Mouse (Mus musculus): ENCODE measurements at regions not wholly inside any gene's neighbourhood (a gene's known extent, or its start where the extent isn't known, plus 50 kb on each side); places are given as distances from the start of the nearest gene placed in this dataset.

- no peak for DNase-seq (ENCODE audit: low read depth, low spot score)
Measured at GRCm38 (mm10) chr6:126362331-126362730, 172.9 kb downstream of the Kcna5 start.

- DNase-seq (ENCODE audit: low read depth, low spot score) = no peak
Measured at GRCm38 (mm10) chr6:126353346-126353745, 181.9 kb downstream of the Kcna5 start.

DNA sequence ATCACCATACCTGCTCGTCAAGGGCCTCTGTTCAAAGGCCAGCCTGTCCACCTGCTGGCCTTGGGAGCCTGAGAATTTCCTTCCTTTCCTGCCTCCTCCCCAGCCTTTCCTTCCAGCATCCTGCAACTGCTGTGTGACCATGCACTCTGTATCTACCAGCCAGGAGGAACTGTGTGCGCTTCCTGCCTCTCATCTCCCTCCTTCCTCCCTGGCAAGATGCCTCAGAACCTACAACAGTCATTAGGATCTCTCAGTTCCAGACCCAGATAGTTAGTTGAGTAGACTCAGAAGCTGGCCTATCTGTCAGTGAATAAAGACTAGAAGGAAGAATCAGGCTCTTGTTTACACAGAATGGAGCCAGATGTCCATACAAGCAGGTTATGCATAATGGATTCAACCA, 183.8 kb upstream of the Ntf3 start:
- no peak for DNase-seq (ENCODE audit: low read depth, low spot score)

- no peak for DNase-seq (ENCODE audit: low read depth, low spot score)
Measured at GRCm38 (mm10) chr6:126349905-126350304, 183.2 kb upstream of the Ntf3 start.

DNA sequence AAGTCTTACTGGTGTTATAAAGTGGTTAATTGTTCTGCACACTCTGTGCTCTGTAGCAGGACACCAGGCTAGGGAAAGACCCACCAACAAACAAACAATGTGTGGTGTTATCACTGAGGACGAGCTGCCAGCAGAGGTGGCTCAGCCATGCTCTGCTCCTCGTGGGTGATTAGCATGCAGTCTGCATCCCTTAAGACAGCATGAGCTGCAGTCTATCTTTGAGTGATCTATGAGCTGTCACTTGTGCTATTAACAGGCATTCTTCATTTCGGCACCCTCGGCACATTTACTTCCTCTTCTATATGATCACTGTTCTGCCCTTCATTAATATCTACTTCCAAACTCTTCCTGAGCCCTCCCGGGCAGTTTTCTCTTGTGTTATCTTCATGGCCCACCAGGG, 178.5 kb upstream of the Ntf3 start:
- no peak for DNase-seq (ENCODE audit: low read depth, low spot score)

DNA sequence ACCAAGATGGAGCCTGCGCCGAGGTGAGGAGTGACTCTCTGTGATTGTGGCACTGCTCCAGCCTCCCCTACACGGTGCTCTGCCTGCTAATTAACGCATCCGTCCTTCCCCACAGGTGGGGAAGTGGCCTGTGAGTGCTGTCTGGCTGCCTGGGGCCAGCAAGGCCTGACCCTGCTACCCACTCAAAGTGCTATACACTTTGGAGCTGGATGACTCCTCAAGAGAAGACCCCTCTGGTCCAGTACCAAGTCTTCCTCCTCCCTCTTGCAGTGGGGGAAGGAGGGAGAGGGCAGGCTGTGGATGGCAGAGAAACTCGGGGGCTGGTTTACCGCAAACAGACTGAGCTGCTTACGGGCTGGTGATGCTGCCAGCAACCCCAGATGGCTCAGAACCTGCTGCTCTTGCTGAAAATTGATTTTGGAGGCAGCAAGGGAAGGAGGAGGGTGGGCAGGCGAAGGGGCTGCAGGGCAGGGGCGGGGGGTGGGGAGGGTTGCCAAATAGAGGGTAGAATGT, 173.4 kb upstream of the Ntf3 start:
- no peak for DNase-seq (ENCODE audit: low read depth, low spot score)

- no peak for DNase-seq (ENCODE audit: low read depth, low spot score)
Measured at GRCm38 (mm10) chr6:126337711-126338110, 171.0 kb upstream of the Ntf3 start.

DNA sequence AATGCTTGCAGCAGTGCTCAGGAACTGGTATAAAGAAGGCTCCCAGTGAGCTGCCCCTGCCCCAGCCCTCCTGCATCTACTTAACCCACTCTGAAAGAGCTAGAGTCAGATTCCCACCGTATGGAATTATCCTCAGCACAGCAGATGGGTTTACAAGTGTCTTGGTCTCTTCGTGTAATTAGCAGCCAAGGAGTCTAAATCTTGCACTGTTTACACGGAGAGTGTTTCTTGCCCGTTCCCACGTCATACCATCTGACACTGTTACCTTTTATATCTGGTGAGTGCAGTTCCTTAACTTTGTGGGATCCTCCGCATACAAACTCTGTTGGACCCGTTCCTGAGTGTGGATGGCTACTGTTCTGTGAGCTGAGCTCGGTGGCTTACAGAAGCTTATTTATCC, 167.5 kb upstream of the Ntf3 start:
- DNase-seq (ENCODE audit: low read depth, low spot score) = no peak

DNA sequence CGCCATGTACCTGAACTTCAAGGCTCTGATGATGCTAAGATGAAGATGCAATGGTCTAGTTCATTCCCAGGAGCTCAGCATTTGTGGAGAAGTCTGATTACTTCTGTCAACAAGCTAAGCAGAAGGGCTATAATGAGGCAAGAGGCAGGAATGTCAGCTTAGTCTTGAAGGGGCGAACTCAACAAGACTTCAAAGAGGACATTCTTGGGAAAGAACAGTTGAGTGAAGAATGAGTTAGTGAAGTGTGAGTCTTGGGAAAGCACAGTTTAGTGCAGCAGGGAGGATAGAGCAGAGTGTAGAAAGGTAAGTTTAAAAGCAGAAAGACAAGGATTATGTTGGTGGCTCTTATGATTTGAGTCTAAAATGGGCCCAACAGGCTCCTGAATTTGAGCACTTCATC, 160.5 kb upstream of the Ntf3 start:
- DNase-seq (ENCODE audit: low read depth, low spot score) = no peak

DNA sequence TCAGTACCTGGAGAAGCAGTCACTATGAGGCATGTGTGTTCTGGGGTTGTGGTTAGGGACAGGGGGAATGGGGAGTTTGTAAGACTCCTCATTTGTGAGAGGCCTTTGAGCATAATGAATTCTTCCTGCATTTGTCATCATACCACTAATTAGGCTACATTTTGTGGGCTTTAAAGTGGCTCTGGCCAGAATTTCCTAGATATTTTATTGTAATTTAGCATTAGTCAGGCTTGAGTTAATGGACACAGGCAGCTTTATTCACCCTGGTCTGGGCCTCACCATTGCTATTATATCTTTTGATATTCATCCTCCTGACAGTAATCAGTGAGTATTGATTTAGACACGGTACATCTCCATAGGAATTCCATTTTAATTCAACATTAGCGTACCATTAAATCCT, 151.8 kb upstream of the Ntf3 start:
- no peak for DNase-seq (ENCODE audit: low read depth, low spot score)

DNA sequence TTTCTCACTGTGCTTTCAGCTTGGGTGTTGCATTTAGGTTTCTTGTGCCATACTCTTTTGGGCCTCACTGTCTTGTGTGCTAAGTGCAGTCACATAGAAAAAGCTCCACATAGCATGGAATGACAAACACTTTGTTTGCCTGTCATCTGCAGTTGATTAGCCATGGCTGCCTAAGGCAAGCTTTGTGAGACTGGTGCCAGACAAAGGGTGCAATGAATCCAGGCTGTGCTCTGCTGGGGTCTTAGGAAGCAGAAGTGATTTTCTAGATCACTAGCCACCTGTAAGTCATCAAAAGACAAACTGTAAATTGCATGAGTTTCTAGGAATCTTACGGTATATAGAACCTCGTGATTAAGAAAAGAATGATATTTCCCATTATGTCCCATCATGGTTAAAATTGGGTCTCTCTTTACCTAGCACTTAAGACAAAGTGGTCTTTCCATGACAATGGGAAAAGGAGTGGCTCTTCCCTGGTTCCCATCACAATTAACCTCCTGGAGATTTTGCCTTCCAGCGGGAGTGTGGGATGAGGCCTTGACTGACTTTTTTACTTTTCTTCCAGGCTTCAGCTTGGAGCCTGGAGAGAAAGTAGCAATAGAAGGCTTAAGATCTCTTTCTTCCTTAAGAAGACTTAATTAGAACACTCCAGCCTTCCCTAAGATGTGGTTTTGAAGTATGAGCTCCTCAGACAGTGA, 144.2 kb upstream of the Ntf3 start:
- no peak for DNase-seq (ENCODE audit: low read depth, low spot score)

DNA sequence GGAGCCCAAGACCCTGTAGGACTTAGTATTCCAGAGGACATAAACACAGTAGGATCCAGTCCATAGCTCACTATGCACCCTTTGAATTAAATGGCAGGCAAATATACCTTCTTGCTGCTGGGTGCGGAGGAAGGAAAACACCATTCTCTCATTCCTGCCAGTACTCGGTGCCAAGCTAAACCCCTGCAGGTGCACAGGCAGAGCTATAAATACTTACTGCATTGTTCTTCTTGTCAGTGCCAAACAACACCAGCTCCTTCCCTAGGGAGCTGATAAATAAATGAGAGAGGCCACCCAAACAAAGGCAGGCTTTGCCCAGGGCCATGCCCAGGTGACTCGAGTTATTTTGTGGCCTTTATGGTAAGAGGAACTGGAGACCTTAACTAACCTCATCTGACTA, 136.4 kb upstream of the Ntf3 start:
- DNase-seq (ENCODE audit: low read depth, low spot score) = no peak

DNA sequence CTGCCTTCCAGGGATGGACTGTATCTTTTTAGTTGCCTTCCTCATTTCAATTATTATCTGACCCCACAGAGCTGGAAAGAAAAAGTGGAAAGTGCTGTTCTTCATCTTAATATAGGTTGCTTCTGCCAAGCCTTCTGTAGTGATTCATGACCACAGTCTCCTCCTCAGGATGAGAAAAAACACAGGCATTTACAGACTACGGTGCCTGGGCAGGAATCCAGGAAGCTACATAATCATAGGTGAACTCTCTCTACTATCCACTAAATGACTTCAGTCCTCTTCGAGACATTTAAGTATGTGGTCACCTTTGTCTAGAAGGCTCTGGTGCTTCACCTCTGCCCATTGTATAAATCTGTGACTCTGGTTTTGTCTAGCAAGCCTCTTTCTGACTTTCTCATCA, 124.9 kb upstream of the Ntf3 start:
- DNase-seq (ENCODE audit: low read depth, low spot score) = no peak

- no peak for DNase-seq (ENCODE audit: low read depth, low spot score)
Measured at GRCm38 (mm10) chr6:126287166-126287565, 120.5 kb upstream of the Ntf3 start.

DNA sequence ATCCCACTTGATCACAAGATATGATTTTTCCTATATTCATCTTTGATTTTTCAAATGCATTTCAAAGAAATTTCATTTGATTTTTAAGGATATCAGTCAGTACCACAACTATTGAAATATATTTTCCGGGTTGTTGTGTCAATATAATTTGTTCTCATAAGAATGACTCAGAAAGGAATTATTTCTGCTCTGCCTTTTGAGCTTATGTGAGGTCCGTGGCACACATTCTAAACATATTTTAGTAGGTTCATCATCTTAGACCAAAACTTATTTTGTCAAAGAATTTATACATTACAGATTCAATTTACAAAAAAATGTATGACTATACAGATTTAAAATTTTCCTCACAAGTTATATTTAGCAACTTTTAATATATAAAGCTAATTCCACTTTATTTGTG, 119.5 kb upstream of the Ntf3 start:
- DNase-seq (ENCODE audit: low read depth, low spot score) = no peak

- DNase-seq (ENCODE audit: low read depth, low spot score) = no peak
Measured at GRCm38 (mm10) chr6:126284409-126284808, 117.7 kb upstream of the Ntf3 start.

DNA sequence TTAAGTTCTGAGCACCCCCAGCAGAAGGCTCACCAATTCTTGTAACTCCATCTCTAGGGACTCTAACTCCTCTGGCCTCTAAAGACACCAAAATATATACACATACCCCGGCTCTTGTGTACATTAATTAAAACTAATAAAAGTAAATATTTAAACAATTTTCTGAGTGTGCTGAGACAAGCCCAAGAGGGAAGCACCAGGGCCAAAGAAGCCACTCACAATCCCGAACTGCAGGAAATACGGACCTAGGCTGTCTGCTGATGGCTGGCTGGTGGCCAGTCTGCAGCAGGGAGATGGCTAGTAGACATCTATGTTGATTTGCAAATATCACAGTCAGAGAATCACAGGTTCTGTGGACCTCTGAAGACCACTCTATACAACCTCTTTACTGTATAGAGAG, 113.6 kb upstream of the Ntf3 start:
- no peak for DNase-seq (ENCODE audit: low read depth, low spot score)

DNA sequence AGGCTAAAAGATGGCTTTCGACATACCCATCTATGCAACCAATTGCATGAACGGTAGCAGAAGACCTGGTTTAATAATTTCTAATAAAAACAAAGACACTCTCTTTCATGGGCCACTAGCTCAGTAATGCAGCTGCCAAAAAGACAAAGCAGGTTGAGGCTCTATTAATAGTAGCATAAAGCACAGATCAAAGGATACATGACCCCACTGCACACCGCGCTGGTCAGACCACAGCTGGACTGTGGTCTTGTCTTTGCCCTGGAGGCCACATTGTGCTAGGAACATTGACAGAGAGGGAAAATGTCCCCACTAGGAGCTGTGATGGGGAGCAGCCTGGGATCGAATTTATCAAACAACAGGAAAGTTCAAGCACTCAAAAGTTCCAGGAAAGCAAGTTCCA, 79.3 kb upstream of the Ntf3 start:
- no peak for DNase-seq (ENCODE audit: low read depth, low spot score)

DNA sequence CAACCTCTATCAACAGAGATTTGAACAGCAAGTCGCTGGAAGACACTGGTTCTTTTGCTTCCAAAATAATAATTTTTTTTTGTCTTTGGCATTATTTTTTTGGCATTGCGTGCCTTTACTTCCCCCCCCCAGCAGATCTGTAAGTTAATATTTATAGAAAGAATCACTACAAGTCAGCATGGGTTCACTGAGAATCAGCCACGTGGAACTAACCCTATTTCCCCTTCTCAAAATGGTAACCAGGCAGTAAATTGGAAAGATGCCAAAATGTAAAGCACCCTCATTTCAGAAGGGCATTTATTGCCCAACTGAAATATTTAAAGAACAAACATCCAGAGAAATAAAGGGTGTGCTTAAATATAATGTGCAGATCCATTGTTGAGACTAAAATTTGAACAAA, 78.7 kb upstream of the Ntf3 start:
- DNase-seq (ENCODE audit: low read depth, low spot score) = no peak

DNA sequence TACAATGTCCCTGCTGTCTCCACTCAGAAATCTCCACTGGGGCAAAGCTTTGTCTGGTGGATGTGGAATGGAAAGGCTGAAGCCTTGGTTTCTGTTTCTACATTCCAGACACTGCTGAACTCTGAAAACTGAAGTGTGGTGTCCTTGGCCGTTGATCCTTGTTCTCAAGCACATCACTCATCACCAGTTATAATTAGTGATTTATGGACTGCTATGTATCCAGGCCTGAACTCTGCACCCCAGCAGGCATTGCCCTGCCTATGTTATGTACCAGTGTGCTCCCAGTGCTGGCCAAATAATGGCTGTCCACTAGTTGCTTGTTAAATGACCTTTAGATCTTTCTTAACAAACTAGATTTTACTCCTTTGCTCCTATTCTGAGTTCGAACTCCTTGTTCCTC, 75.6 kb upstream of the Ntf3 start:
- no peak for DNase-seq (ENCODE audit: low read depth, low spot score)

DNA sequence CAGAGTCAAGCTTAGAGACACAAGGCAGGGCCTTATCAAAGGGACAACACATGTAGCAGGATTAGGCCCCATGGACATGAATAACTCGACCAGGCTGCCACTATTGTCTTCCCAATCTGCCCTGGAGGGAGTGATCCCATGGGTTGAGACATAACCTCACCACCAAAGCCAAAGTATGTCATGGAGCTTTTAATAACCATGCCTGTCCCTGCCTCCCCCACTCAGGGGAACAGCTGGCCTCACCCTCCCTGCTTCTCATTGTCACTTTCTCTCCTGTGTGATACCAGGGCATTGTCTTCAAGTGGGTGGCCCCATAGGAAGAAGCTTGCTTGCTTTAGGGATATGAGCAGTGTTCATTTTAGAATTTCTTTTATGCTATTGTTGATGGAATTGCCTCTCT, 73.5 kb upstream of the Ntf3 start:
- no peak for DNase-seq (ENCODE audit: low read depth, low spot score)

Measured in retina, postnatal 7 days (tissue).